Mouse (Mus musculus): ENCODE results near the gene Sall4.

- TF ChIP-seq ZC3H11A (IDR thresholded peaks at IDR 0.05; ENCODE audit: borderline replicate concordance, low read depth, low read length) (no peak), ZNF384 (IDR thresholded peaks at IDR 0.05; ENCODE audit: low read depth, low read length) (no peak), HCFC1 (IDR thresholded peaks at IDR 0.05; ENCODE audit: borderline replicate concordance, insufficient read depth, low read length) (no peak)
Measured at GRCm38 (mm10) chr2:168813243-168813642, 45.5 kb upstream of the Sall4 start.
